Mouse (Mus musculus): Measurements from ENCODE around the gene Pum1.
A peak's percentile ranks its signal among the peaks of the same experiment; 100 is the strongest.
"Not testable (repeated sequence)": the region's sequence is repeated elsewhere in the genome, so short reads cannot be mapped to it uniquely, and the experiment has no call there.

Gene Pum1

DNA sequence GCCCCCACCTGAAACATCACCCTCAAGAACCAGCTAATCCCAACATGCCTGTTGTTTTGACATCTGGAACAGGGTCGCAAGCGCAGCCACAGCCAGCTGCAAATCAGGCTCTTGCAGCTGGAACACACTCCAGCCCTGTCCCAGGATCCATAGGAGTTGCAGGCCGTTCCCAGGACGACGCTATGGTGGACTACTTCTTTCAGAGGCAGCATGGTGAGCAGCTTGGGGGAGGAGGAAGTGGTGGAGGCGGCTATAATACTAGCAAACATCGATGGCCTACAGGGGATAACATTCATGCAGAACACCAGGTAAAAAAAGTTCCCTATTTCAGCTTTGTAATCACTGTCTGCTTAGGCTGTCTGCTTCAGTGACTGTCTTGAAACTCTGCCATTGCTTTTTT lies 5.9 kb downstream of the Pum1 start:
- no peak for DNase-seq (ENCODE audit: low spot score in 2 of 2)

DNA sequence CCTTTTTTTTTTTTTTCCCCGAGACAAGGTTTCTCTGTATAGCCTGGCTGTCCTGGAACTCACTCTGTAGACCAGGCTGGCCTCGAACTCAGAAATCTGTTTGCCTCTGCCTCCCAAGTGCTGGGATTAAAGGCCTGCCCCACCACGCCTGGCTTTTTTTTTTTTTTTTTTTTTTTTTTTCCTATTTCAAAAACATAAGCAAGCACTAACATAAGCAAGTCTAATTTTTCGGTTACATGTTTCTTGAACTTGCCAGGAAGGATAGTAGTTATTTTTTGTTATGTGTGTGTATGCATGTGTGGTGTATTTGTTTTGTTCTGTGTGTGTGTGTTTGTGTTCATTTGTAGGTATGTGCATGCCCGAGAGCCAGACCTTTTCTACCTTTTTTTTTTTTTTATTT lies 6.9 kb downstream of the Pum1 start:
- not testable (repeated sequence) for DNase-seq (ENCODE audit: low spot score in 2 of 2)

DNA sequence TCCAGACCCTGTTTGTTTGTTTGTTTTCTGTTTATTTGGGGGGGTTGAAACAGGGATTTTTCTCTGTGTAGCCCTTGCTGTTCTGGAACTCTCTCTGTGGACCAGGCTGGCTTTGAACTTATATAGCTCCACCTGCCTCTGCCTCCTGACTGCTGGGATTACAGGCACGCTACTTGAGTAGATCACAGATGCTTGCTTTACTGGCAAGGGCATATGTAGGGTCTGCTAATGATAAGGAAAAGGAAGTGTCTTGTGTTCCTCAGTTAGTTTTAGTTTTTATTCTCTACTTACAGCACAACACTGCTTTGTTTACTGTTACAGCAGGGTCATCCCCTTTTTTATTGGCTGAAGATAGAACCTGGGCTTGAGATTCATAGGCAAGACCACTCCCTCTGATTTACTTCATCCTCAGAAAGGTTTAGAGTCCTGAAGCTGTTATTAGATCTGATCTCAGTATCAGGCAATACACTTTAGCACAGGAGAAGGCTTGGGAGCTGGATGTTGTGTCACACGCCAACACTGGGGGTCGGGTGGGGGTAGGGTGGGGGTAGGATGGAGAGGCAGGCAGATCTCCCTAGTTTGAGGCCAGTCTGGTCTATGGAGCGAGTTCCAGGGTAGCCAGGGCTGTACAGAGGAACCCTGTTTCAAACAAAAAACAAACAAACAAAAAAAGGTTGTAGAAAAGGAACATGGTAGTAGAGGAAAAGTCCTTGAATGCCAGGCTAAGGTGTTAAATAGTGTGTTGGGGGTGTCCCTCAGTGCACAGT lies 8.1 kb downstream of the Pum1 start:
- DNase-seq (ENCODE audit: low spot score in 2 of 2) = no peak

DNA sequence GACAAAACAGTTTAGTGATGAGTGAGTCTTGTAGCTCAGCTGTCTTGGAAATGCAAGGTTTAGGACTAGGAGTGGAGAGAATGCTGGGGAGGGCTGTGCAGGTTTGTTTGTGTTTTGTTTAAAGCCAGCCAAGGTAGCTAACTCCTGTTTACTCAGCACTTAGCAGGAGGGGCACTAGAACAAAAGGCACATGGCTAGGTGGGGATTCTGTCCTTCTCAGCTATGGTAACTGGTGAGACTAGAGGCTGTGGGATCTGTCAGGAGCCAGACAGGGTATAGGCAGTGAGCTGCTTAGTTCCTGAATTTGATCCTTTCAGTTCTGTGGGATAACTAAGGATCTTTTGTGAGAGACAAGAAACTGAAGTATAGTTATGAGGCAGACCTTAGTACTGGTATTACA lies 9.0 kb downstream of the Pum1 start:
- DNase-seq (ENCODE audit: low spot score in 2 of 2) = no peak

DNA sequence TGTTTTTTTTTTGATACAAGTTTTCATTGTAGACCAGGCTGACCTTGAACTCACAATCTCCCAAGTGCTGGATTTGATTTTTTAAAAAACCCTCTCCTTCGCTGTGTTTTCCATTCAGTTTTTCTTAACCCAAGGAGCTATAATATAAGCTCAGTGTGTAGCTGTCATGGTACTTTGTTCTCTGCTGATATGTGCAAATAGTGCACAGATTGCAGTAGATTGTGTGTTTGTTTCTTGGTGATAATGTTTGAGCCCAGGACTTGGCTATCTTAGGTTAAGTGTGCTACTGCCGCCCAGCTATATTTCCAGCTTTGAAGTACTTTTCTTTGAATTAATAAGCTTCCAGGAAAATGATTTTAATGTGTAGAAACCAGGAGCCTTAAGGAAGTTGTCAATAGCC lies 13.6 kb downstream of the Pum1 start:
- DNase-seq (ENCODE audit: low spot score in 2 of 2) = no peak

DNA sequence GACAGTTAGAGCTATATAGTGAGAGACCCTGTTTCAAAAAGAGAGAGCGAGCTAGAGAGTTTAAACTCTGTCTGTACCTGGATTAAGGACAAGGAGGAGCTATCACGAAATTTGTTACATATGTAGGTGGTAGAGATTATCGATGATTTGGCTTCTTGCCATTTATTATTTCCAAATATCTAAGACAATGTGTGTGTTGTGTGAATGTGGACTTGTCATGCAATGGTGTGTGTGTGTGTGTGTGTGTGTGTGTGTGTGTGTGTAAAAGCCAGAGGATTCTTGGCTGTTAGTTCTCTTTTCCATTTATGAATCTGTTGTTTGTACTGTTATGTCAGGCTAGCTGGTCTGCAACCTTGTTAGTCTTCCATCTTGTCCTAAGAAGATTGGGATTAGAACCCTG lies 15.0 kb downstream of the Pum1 start:
- no peak for DNase-seq (ENCODE audit: low spot score in 2 of 2)

DNA sequence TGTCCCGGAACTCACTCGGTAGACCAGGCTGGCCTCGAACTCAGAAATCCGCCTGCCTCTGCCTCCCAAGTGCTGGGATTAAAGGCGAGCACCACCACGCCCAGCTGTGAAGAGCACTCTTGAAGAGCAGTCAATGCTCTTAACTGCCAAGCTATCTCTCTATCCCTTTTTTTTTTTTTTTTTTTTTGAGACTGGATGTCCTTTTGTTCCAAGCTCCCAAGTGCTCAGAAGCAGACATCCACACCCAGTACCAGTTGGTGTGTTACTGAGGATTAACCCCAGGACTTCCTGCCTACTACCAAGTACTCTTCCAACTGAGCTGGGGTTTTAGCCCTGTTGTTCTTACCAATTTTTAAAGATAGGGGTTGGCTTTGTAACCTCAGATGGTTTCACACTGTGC lies 17.6 kb downstream of the Pum1 start:
- DNase-seq (ENCODE audit: low spot score in 2 of 2) = no peak

DNA sequence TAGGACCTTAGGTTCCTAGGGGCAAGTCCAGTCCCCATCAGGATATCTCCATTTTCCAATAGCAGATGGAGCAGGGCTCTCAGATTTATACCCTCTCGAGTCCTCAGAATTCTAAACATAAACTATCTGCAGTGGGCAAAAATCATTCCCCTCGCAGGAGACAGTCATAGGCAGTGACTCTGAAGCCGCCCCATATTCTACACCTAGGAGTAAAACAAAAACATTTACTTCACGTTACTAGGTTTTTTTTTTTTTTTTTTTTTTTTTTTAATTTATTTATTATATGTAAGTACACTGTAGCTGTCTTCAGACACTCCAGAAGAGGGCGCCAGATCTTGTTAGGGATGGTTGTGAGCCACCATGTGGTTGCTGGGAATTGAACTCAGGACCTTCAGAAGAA lies 19.9 kb downstream of the Pum1 start:
- DNase-seq (ENCODE audit: low spot score in 2 of 2) = not testable (repeated sequence)

DNA sequence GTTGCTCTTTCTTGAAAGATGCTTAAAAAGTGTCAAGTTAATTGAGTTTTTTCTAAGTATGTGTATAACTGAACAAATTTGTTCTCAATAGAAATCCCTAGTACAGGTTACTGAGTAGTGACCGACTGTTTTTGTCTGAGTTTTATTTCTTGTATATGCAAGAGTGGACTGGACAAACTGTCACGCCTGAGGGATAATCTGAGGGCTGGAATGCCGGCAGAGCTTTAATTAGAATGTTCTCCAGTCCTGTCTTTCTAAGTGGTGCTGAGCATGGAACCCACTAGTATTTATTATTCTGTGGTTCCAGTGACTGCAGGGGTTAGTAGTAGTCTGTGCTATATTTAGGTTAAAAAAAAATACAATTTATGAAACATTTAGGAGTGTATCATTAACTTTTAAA lies 30.8 kb downstream of the Pum1 start:
- DNase-seq (ENCODE audit: low spot score in 2 of 2) = no peak

DNA sequence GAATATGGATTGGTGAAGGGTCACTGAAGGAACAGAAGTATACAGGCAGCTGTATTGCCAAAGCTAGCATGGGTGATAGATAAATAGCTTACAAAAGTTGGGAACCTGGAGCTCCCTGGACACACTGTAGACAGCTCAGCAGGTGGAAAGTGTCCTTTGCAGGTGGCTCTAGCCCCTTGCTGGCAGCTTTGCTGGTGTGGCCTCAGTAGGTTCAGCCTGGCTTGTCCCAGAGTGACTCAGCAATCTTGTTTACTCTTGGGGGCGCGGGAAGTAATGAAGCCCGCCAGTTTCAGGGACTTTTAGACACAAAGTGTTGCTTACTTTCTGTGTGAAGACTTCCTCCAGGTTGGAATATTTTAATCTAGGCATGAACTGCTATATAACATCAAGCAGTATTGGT lies 31.9 kb downstream of the Pum1 start:
- no peak for DNase-seq (ENCODE audit: low spot score in 2 of 2)

DNA sequence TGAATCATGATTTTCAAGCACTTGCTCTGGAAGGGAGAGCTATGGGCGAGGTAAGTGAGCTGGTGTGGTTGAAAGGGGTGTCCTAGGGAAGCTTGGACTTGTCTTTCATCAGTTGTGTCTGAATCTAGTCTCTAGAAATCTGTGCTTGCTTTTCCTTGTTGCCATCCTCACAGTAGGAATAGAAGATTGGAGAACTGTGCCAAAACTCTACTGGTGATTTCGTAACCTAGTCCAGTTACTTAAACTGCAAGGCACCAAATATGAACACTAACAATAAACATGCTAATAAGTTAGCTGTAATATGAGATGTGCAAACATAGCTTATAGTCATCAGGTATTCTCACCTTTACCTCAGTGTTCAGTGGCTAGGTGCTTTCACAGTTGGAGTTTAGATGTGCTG lies 37.9 kb downstream of the Pum1 start:
- DNase-seq (ENCODE audit: low spot score in 2 of 2) = no peak

DNA sequence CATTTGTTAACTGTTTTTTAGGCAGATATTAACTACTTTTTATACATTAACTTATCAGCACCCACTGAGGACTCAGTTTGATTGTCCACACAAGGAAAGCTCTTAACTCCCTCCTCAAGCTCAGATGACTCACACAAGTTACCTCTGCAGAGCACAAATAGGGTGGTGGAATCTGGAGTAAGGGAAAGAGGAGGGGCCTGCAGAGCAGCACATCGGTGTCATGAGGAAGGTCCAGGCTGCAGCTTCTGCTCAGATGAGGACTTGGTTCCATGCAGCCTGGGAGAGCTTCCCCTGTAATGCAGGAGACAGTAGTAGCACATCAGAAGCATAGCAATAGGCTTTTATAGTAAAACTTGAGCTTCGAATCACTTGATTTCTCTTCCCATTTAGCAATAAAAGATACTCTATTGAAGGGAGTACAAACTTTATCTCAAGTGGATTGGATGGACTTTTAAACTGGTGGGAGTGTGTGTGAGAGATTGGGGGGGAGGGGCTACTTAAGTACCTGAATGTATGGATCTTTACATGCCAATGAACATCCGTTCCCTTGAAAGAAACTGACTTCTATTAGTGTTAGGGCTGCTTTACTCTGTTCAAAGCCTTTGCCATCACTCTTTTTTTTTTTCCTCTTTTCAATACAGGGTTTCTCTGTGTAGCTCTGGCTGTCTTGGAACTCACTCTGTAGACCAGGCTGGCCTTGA lies 39.9 kb downstream of the Pum1 start:
- DNase-seq (ENCODE audit: low spot score in 2 of 2) = no peak

DNA sequence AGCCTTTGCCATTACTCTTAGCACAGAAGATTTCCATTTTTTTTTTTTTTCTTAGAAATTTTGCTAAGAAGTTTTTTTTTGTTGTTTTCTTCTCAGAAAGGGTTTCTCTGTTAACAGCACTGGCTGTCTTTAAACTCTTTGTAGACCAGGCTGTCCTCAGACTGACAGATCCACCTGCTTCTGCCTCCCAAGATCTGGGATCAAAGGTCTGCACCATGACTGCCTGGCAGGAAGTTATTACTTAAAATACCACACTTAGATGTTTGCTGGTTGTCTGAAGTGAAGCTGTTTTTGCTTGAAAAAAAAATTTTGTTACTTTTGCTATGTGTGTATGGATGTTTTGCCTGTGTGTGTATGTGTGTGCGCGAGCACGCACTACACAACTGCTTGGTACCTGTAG lies 40.5 kb downstream of the Pum1 start:
- DNase-seq (ENCODE audit: low spot score in 2 of 2) = no peak

DNA sequence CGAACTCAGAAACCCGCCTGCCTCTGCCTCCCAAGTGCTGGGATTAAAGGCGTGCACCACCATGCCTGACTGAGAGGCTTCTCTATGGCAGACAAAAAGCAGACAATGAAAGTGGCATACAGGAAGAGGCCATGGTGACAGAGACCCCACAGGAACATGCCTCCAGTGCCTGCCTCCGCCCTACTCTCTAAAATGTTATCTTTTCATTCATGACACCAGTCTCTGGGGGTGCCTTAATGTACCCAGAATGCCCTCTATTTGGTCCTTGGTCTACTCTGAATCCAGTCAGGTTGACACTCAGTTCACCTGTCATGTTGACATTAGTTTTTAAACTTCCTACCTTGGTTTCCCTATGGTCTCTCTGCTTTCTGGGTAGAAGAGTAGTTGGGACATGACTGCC lies 41.5 kb downstream of the Pum1 start:
- no peak for DNase-seq (ENCODE audit: low spot score in 2 of 2)

DNA sequence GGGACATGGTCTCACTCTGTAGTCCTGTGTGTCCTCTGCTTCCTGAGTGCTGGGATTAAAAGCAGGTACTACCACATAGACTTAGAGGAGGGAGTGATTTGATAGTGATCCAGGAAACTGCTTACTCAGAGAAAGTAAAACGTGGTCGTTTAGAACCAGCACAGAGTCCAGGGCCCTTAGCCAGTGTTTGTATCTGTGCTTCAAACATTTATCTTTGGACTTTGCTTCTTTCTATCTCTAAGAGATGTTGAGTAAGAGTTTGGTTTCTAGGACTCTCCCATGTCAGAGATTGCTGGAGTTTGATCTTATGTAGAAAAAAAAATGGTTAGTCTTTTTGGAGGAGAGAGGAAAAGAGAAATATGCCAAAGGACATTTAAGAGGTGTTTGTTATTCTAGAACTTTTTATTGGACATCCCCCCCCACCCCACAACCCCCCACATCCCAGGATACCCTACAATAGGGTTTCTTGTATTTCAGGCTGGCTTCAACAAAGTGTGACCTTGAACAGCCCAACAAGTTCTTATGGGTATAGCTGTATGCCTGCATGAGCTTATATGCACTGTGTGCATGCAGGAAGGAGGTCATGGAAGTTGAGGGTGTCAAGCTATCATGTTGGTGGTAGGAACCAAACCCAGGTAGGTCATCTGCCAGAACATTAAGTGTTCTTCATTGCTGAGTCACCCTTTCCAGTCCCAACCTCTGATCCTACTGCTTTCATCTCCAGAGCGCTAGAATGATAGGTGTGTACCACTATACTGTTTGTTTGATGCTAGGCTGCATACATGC lies 43.3 kb downstream of the Pum1 start:
- no peak for DNase-seq (ENCODE audit: low spot score in 2 of 2)

DNA sequence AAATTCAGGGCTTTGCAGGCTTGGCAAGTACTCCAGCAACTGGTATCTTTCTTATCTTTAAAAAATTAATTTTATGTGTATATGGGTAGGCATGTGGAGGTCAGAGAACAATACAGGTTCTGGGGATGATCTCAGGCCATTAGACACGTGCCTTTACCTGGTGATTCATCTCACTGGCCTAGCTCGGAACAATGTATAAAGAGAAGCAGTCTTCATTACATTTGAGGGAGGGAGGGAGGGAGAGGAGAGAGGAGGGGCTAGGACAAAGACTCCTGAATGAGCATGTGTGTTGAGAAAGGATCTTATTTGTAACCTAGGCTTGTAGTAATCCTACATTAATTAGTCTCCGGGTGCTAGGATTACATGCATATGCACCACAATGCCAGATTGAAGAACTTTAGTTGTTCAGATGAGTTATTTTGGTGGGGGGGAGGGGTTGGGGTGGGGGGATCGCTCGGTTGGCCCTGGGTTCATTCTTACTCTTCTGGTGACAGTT lies 48.3 kb downstream of the Pum1 start:
- no peak for DNase-seq (ENCODE audit: low spot score in 2 of 2)

DNA sequence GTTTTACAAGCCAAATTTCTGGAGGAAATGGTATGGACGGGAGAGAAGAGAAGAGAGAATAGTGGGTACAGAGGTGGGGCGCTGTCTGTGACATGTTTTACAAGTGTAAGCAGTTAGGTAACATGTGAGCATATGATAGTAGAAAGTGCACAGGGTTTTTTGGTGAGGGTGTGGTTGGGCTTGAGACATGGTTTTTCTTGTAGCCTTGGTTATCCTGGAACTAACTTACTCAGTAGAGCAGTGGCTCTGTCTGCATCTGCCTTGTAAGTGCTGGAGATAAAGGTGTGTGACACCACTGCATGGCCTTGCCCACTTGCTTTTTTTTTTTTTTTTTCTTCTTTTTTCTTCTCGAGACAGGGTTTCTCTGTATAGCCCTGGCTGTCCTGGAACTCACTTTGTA lies 49.2 kb downstream of the Pum1 start:
- DNase-seq (ENCODE audit: low spot score in 2 of 2) = peak in 1 of 2 experiments; percentile 37

DNA sequence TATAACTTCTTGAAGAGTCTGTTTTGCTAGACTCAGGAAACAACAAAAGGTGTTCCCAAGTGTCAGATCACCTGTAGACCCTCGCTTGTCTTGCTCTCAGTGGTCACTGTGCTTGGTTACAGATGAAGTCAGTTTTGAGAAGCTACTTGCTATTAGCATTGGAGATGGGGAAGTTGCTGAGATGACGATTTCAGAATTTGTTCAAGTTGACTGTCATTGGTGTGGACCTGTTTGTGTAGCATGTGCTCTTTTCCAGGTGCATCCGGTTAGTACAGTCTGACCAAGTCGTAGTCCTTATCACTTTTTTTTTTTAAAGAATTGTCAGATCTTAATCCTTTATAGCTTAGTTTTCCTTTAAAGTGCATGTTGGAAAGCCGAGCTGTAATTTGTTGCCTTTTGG lies 50.3 kb downstream of the Pum1 start:
- no peak for DNase-seq (ENCODE audit: low spot score in 2 of 2)

DNA sequence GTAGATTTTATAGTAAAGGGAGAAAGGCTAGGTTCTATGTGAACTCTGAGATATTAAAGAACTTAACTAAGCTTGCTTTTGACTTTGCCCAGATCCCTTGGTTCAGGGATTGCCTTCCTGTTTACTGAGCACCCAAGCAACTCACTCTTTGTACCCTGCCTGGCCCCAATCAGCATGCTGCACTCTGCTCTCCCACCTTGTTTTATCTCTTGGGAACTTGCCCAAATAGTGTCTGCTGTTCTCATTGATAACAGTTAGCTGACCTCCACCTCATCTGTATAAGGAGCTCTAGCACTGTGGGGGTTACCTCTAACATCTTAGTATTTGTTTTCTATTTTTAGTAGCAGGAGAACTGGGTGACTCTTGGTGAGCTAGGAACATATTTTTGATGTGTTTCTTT lies 52.0 kb downstream of the Pum1 start:
- peak; percentile 74 to 79 for DNase-seq (ENCODE audit: low spot score in 2 of 2)

DNA sequence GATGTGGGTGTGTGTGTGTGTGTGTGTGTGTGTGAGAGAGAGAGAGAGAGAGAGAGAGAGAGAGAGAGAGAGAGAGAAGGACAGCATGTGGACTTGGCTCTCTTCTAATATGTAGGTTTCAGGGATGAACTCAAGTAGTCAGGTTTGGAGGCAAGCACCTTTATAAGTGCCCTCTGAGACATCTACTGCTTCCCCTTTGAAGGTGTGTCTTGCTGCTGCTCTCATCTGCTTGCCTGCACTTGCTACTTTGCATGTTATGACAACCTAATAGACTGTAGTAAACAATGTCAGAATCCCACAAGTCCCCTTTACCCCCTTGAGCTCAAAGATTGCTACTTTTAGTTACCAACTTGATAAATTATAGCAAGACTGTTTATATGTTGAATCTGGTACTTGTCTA lies 52.5 kb downstream of the Pum1 start:
- DNase-seq (ENCODE audit: low spot score in 2 of 2) = no peak

DNA sequence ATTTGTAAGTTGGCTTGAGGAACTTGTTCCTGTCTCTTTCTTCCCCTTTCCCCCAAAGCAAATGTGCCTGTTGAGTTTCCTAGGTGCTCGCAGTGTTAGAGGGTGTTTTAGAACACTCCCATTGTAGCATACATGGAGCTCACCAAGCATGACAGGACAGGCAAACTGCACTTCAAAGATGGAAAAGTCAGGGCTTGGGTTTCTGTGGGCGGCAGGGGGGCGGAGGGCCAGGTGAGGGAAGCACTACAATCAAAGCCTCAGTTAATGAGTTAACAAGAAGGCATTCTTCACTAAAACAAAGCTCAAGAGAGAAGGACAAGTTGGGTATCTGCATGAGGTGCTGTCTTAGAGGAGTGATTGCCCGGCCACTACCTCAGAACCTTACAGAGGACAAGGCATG lies 56.2 kb downstream of the Pum1 start:
- DNase-seq (ENCODE audit: low spot score in 2 of 2) = no peak

DNA sequence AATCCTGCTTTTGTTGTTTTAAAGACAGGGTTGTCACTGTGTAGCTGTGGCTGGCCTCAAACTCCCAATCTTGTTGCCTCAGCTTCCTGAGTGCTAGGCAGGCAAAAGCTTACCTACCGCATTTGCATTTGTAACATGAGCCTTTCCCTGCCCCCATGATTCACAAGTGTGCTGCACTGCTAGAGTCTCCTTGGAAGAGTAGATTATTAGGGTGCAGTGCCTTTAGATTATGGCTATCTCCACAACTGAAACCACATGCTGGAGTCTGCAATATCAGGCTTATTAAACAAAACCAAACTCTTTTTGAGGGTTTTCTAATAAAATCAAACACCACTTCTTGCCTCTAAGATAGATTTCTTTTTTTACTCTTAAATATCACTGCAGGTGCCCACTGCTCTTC lies 59.5 kb downstream of the Pum1 start:
- DNase-seq (ENCODE audit: low spot score in 2 of 2) = no peak

DNA sequence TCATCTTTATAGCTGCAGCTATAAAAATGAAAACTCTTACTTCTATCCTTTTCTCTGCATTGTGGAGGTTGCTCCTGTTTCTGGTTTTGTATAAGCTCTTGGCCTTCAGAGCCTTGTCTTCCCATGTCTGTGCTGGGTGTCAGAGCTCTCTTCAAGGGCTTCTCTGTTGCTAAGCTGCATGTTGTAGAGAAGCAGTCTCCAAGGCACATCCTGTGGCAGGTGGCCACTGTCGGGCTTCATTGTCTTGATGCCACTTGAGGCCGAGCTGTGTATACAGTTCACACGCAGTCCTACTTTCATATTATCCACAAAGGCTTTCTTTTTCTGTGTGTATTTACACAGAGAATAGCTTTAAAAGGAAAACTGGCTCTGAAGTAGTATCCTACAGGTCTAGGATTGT lies 63.0 kb downstream of the Pum1 start:
- DNase-seq (ENCODE audit: low spot score in 2 of 2) = no peak

Data from spleen, postnatal 4 days (tissue).